Mouse (Mus musculus) WW6 (cell line): ENCODE measurements around the gene Lhfp.

Experiments used
- DNase-seq: peaks from one replicate; pipeline ENCODE4 v3.0.0-alpha.2; 2013; ENCODE audit warnings: low read depth, low spot score

Gene Lhfp

GRCm38 (mm10) chr3:53042240-53042567 lies 876 bp downstream of the Lhfp start:
- no peak for DNase-seq

GRCm38 (mm10) chr3:53043206-53043780 lies 2.0 kb downstream of the Lhfp start:
- no peak for DNase-seq

GRCm38 (mm10) chr3:53044238-53044637 lies 2.9 kb downstream of the Lhfp start:
- DNase-seq, result no peak

- DNase-seq, result no peak
These were observed 3.5 kb downstream of the Lhfp start for GRCm38 (mm10) chr3:53044682-53045299.

GRCm38 (mm10) chr3:53045697-53046096 lies 4.4 kb downstream of the Lhfp start:
- DNase-seq, result no peak

GRCm38 (mm10) chr3:53046371-53046770 lies 5.0 kb downstream of the Lhfp start:
- DNase-seq, result no peak

GRCm38 (mm10) chr3:53052385-53052784 lies 11.1 kb downstream of the Lhfp start:
- no peak for DNase-seq

GRCm38 (mm10) chr3:53056430-53056829 lies 15.1 kb downstream of the Lhfp start:
- DNase-seq, result no peak

- DNase-seq, result no peak
These were observed 18.6 kb downstream of the Lhfp start for GRCm38 (mm10) chr3:53059959-53060358.

GRCm38 (mm10) chr3:53063423-53064147 lies 22.3 kb downstream of the Lhfp start:
- DNase-seq, result no peak

- DNase-seq, result no peak
These were observed 24.2 kb downstream of the Lhfp start for GRCm38 (mm10) chr3:53065267-53066094.

- DNase-seq, result no peak
These were observed 24.7 kb downstream of the Lhfp start for GRCm38 (mm10) chr3:53066095-53066372.

- no peak for DNase-seq
These were observed 27.1 kb downstream of the Lhfp start for GRCm38 (mm10) chr3:53068399-53068798.

GRCm38 (mm10) chr3:53074264-53074663 lies 32.9 kb downstream of the Lhfp start:
- no peak for DNase-seq

GRCm38 (mm10) chr3:53074761-53075160 lies 33.4 kb downstream of the Lhfp start:
- DNase-seq, result no peak

GRCm38 (mm10) chr3:53080286-53080685 lies 39.0 kb downstream of the Lhfp start:
- DNase-seq, result no peak

- DNase-seq, result no peak
These were observed 39.4 kb downstream of the Lhfp start for GRCm38 (mm10) chr3:53080710-53081109.

- DNase-seq, result no peak
These were observed 42.4 kb downstream of the Lhfp start for GRCm38 (mm10) chr3:53083717-53084116.

- DNase-seq, result no peak
These were observed 43.5 kb downstream of the Lhfp start for GRCm38 (mm10) chr3:53084806-53085205.

- no peak for DNase-seq
These were observed 45.3 kb downstream of the Lhfp start for GRCm38 (mm10) chr3:53086481-53087155.

GRCm38 (mm10) chr3:53087156-53087805 lies 46.0 kb downstream of the Lhfp start:
- no peak for DNase-seq
